Mouse (Mus musculus): ENCODE measurements around the gene Enoph1. TPM values are rescaled to one million over a fixed set of nuclear protein-coding genes. Genes with fewer than 3 reads are reported as not detected.

The Enoph1 gene
- total RNA-seq (2023; ENCODE audit: inconsistent age), result 18.6 to 22.8 TPM (median 21.2 TPM) in 4 replicates

GRCm38 (mm10) chr5:100039602-100040142, at the start of gene Enoph1, which contains the start of gene Hnrnpdl:
Gene Enoph1 (plus strand): TSS chr5:100039985.
Gene Hnrnpdl (minus strand): TSS chr5:100039664.

Other genes starting within 250 kb of the Enoph1 start
- gene Vamp9, start 133.7 kb upstream of the Enoph1 start, total RNA-seq (2023; ENCODE audit: inconsistent age), result not detected in 4 replicates
- gene Hnrnpd, start 61.0 kb upstream of the Enoph1 start, total RNA-seq (2023; ENCODE audit: inconsistent age), result 298 to 319 TPM (median 310 TPM) in 4 replicates
- 1.9 to 3.1 TPM (median 2.6 TPM) in 3 of 4 replicates, not detected in the other for gene 4930524J08Rik, start 60.9 kb upstream of the Enoph1 start, total RNA-seq (2023; ENCODE audit: inconsistent age)
- 358 to 381 TPM (median 371 TPM) in 4 replicates for gene Hnrnpdl, start 321 bp upstream of the Enoph1 start, total RNA-seq (2023; ENCODE audit: inconsistent age)
- gene Tmem150c, start 119.8 kb downstream of the Enoph1 start, total RNA-seq (2023; ENCODE audit: inconsistent age), result not detected in 4 replicates